ENCODE assay signal across 22 mouse cellular contexts in genomic region chr2:97586322-97586721, GRCm38 (mm10).
"Had no signal": no experiment of that assay in that cellular context is flagged by ENCODE, and none has a peak within 500 bp of the region (broad histone marks: within the 10 kb centered on the region; RNA-seq: fewer than 3 reads in every experiment).

No protein-coding gene starts in this region.

- DNase-seq: heart, postnatal 10 days; heart, postnatal 14 days; heart, postnatal 36 days; heart, postnatal 4 days; kidney, adult 11 months; kidney, adult 18-20 months; kidney, adult 2 months; kidney, adult 8-10 months; kidney, adult 9 months; kidney, postnatal 10 days; kidney, postnatal 14 days; kidney, postnatal 25 days; kidney, postnatal 36 days; kidney, postnatal 4 days; layer of hippocampus, adult 9-11 months; layer of hippocampus, postnatal 36 days had no signal

- ATAC-seq: hindbrain, embryonic 16.5 days; hindbrain, postnatal 0 days; inflammation-experienced regulatory T-cells, adult 6 months; intestine, embryonic 15.5 days; intestine, embryonic 16.5 days; intestine, postnatal 0 days had no signal
